Mouse (Mus musculus): ENCODE results near the gene Actrt2. TPM values are rescaled to one million over a fixed set of nuclear protein-coding genes. Genes with fewer than 3 reads are reported as not detected.

Actrt2 gene
- polyA plus RNA-seq, 1 experiment = not detected

- TF ChIP-seq CTCF (IDR thresholded peaks at IDR 0.05; ENCODE audit: extremely low read depth, insufficient read length, insufficient replicate concordance, low read depth, low read length) (no peak), POLR2A (IDR thresholded peaks at IDR 0.05; ENCODE audit: low read depth, low read length) (no peak)
- Histone ChIP-seq H3K4me3 (ENCODE audit: low read depth, low read length) (no peak overlapping the region), H3K27me3 (ENCODE audit: control insufficient read depth, insufficient read depth, low read length) (no peaks in the 10 kb centered on the region), H3K36me3 (ENCODE audit: control insufficient read depth, insufficient read depth, low read length) (no peaks in the 10 kb centered on the region), H3K27ac (ENCODE audit: insufficient read depth, low read depth, low read length) (no peak overlapping the region), H3K4me1 (ENCODE audit: control insufficient read depth, insufficient read depth, insufficient read length, low read length) (no peaks in the 10 kb centered on the region)
- 69% methylated on average over 6 of the region's 6 CpGs for WGBS
Observed at GRCm38 (mm10) chr4:154705056-154705455, 37.4 kb upstream of the Actrt2 start.

- Histone ChIP-seq H3K4me1 (ENCODE audit: control insufficient read depth, insufficient read depth, insufficient read length, low read length) (no peaks in the 10 kb centered on the region), H3K27me3 (ENCODE audit: control insufficient read depth, insufficient read depth, low read length) (no peaks in the 10 kb centered on the region), H3K4me3 (ENCODE audit: low read depth, low read length) (no peak overlapping the region), H3K36me3 (ENCODE audit: control insufficient read depth, insufficient read depth, low read length) (no peaks in the 10 kb centered on the region), H3K27ac (ENCODE audit: insufficient read depth, low read depth, low read length) (no peak overlapping the region)
- 76% methylated on average over 7 of the region's 7 CpGs for WGBS
- TF ChIP-seq POLR2A (IDR thresholded peaks at IDR 0.05; ENCODE audit: low read depth, low read length) = no peak
- TF ChIP-seq CTCF (IDR thresholded peaks at IDR 0.05; ENCODE audit: extremely low read depth, insufficient read length, insufficient replicate concordance, low read depth, low read length) = no peak
Observed at GRCm38 (mm10) chr4:154704591-154704990, 36.9 kb upstream of the Actrt2 start.

GRCm38 (mm10) chr4:154703426-154704070 is 35.9 kb upstream of the Actrt2 start:
- H3K27ac ChIP-seq (ENCODE audit: insufficient read depth, low read depth, low read length) = no peak overlapping the region
- H3K36me3 ChIP-seq (ENCODE audit: control insufficient read depth, insufficient read depth, low read length) = no peaks in the 10 kb centered on the region
- no peak overlapping the region for H3K4me3 ChIP-seq (ENCODE audit: low read depth, low read length)
- H3K27me3 ChIP-seq (ENCODE audit: control insufficient read depth, insufficient read depth, low read length) = no peaks in the 10 kb centered on the region
- H3K4me1 ChIP-seq (ENCODE audit: control insufficient read depth, insufficient read depth, insufficient read length, low read length) = no peaks in the 10 kb centered on the region
- no peak for TF ChIP-seq POLR2A (IDR thresholded peaks at IDR 0.05; ENCODE audit: low read depth, low read length)
- TF ChIP-seq CTCF (IDR thresholded peaks at IDR 0.05; ENCODE audit: extremely low read depth, insufficient read length, insufficient replicate concordance, low read depth, low read length) = no peak
- WGBS = 37% methylated on average over 7 of the region's 7 CpGs

GRCm38 (mm10) chr4:154702931-154703330 is 35.3 kb upstream of the Actrt2 start:
- H3K4me1 ChIP-seq (ENCODE audit: control insufficient read depth, insufficient read depth, insufficient read length, low read length) = no peaks in the 10 kb centered on the region
- 82% methylated on average over 7 of the region's 7 CpGs for WGBS
- no peaks in the 10 kb centered on the region for H3K27me3 ChIP-seq (ENCODE audit: control insufficient read depth, insufficient read depth, low read length)
- H3K36me3 ChIP-seq (ENCODE audit: control insufficient read depth, insufficient read depth, low read length) = no peaks in the 10 kb centered on the region
- H3K4me3 ChIP-seq (ENCODE audit: low read depth, low read length) = no peak overlapping the region
- TF ChIP-seq CTCF (IDR thresholded peaks at IDR 0.05; ENCODE audit: extremely low read depth, insufficient read length, insufficient replicate concordance, low read depth, low read length) = no peak
- no peak for TF ChIP-seq POLR2A (IDR thresholded peaks at IDR 0.05; ENCODE audit: low read depth, low read length)
- H3K27ac ChIP-seq (ENCODE audit: insufficient read depth, low read depth, low read length) = no peak overlapping the region

GRCm38 (mm10) chr4:154702186-154702585 is 34.5 kb upstream of the Actrt2 start:
- Histone ChIP-seq H3K27me3 (ENCODE audit: control insufficient read depth, insufficient read depth, low read length) (no peaks in the 10 kb centered on the region), H3K4me3 (ENCODE audit: low read depth, low read length) (no peak overlapping the region), H3K27ac (ENCODE audit: insufficient read depth, low read depth, low read length) (no peak overlapping the region), H3K36me3 (ENCODE audit: control insufficient read depth, insufficient read depth, low read length) (no peaks in the 10 kb centered on the region), H3K4me1 (ENCODE audit: control insufficient read depth, insufficient read depth, insufficient read length, low read length) (no peaks in the 10 kb centered on the region)
- TF ChIP-seq POLR2A (IDR thresholded peaks at IDR 0.05; ENCODE audit: low read depth, low read length) (no peak), CTCF (IDR thresholded peaks at IDR 0.05; ENCODE audit: extremely low read depth, insufficient read length, insufficient replicate concordance, low read depth, low read length) (no peak)
- WGBS = 50% methylated on average over 6 of the region's 6 CpGs

GRCm38 (mm10) chr4:154700921-154701412 is 33.3 kb upstream of the Actrt2 start:
- Histone ChIP-seq H3K27ac (ENCODE audit: insufficient read depth, low read depth, low read length) (no peak overlapping the region), H3K4me1 (ENCODE audit: control insufficient read depth, insufficient read depth, insufficient read length, low read length) (no peaks in the 10 kb centered on the region), H3K36me3 (ENCODE audit: control insufficient read depth, insufficient read depth, low read length) (no peaks in the 10 kb centered on the region), H3K4me3 (ENCODE audit: low read depth, low read length) (no peak overlapping the region), H3K27me3 (ENCODE audit: control insufficient read depth, insufficient read depth, low read length) (no peaks in the 10 kb centered on the region)
- 82% methylated on average over 13 of the region's 13 CpGs for WGBS
- TF ChIP-seq CTCF (IDR thresholded peaks at IDR 0.05; ENCODE audit: extremely low read depth, insufficient read length, insufficient replicate concordance, low read depth, low read length) (no peak), POLR2A (IDR thresholded peaks at IDR 0.05; ENCODE audit: low read depth, low read length) (no peak)

GRCm38 (mm10) chr4:154700436-154700835 is 32.8 kb upstream of the Actrt2 start:
- Histone ChIP-seq H3K4me1 (ENCODE audit: control insufficient read depth, insufficient read depth, insufficient read length, low read length) (no peaks in the 10 kb centered on the region), H3K27ac (ENCODE audit: insufficient read depth, low read depth, low read length) (no peak overlapping the region), H3K36me3 (ENCODE audit: control insufficient read depth, insufficient read depth, low read length) (no peaks in the 10 kb centered on the region), H3K27me3 (ENCODE audit: control insufficient read depth, insufficient read depth, low read length) (no peaks in the 10 kb centered on the region), H3K4me3 (ENCODE audit: low read depth, low read length) (no peak overlapping the region)
- TF ChIP-seq POLR2A (IDR thresholded peaks at IDR 0.05; ENCODE audit: low read depth, low read length) (no peak), CTCF (IDR thresholded peaks at IDR 0.05; ENCODE audit: extremely low read depth, insufficient read length, insufficient replicate concordance, low read depth, low read length) (no peak)
- 88% methylated on average over 6 of the region's 6 CpGs for WGBS
